Mouse (Mus musculus): ENCODE results near the gene Fam136a.

DNA sequence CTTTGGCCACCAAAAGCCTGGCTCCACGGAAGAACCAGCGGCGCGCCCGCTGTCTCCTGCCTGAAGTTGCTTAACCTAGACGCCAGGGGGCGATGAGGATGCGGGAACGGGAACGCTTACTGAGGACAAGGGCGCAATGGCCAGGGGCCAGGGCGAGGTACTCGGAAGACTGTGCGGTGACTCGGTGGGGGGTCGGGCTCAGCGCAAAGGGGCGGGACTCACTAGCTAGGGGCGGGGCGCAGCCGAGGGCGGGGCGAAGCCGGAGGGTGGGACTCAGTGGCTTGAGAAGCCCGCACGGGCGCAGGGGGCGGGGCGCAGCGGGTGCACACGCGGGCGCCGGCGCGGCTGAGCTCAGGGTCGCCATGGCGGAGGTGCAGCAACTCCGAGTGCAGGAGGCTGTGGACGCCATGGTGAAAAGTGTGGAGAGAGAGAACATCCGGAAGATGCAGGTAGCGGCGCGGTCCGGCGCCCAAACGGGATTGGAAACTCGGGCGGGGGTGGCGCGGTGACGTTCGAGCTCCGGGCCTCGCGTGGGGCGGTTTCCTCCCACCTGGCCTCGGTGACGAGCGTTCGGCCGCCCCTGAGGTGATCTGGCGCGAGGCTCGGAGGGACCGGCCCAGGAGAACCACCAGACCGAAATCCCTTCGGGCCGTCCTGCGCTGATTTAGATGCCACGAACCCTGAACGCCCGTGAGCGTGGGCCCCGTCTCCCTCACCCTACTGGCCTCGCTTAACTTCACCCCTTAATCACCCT lies at the start of gene Fam136a:
- TF ChIP-seq TAL1 (IDR thresholded peaks at IDR 0.05; ENCODE audit: low read length) (no peak), GATA1 (IDR thresholded peaks at IDR 0.05; ENCODE audit: low read length) (no peak)
